Mouse (Mus musculus): Measurements from ENCODE around the gene Samd10.

Gene Samd10

DNA sequence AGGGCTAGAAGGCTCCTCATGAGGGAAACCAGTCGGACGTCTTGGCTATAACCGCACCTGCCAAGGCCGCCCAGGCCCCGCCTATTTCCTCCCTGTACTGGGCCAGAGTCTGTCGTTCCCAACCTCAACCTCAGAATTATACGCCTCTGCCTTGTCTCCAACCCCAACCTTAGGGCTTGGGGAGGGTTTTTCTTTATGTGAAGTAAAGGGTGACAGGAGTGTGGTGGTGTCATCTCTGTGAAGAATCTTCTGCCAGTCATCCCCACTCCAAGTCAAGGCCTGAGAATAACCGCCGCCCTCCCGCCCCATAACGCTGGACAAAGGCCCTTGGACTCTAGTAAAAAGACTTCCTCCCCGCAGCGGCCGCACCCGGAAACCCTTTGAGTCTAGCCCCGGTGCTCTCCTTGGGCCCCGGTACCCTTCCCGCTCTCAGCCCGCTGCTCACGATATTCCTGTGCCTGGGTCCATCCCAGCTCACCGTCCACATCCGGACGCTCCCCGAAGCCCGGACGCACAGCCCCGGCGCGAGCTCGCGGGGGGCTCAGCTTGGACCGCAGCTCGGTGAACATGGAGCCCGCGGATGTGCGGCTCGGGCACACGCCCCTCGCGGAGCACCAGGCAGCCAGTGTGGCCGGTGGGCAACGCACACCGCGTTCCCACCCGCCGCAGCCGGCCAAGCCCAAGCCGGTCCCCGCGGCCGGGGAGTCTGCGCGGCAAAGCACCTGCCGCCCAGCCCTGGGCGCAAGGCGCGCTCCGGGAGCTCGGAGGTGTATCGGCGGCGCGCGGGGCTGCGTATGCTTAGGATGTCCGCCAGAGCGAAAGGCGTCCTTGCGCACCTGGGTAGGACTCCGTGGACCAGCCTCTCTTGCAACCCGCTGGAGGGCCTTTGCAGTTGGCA lies at the start of gene Samd10:
Gene Samd10 (minus strand): TSS at position 759 of the 898 bp plus-strand sequence.
- DNase-seq (ENCODE audit: low spot score in 2 of 2), result peak; percentile 57 to 69

DNA sequence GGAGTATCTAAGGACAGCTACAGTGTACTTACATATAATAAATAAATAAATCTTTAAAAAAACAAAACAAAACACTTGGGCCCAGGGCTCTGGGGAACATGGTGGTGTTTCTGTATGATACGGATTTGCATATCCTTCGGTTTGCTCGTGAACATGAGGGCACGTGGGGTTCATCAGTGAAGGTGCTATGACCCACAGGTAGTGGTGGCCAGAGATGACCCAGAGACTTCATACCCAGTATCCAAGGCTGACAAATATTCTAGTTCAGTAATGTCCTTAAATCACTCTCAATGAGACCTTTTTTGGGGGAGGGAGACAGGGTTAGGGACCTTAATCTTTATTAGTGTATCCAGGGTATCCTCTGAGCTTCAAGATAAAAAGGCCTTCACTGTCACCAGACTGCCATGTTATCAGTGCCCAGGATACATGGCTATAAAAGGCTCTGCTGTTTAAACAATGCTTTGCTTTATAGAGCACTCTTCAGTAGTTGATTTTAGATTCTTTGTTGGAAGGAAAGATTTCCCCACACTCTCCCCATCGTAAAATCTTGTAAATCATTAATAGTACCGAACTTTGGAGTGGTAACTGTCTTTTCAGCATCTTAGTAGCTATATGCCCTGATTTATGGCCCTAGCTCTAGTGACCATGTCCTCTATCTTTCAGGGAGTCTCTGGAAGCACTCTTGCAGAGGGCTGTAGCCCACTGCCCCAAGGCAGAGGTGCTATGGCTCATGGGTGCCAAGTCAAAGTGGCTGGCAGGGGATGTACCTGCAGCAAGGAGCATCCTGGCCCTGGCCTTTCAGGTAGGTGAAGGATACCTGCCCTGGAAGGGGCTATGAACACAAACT lies 47.8 kb upstream of the Samd10 start:
- no peak for DNase-seq (ENCODE audit: low spot score in 2 of 2)

DNA sequence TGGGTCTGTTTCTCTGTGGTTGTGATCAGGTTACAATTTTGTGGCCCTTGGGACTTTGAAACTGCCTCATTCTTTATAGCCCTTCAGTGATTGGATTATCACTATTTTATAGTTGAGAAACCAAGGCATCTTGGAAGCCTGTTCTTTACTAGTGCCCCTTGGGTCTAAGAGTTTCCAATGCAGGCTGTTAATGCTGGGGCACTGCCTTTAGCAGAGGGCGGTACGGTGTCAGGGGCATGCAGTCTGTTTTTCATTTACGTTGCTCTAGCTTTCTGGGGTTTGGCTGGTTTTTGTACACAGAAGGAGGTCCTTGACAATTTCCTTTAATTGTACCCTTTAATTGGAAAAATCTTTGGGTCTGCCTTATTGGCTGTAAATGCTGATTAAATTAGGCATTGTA lies 46.7 kb upstream of the Samd10 start:
- DNase-seq (ENCODE audit: low spot score in 2 of 2), result no peak

DNA sequence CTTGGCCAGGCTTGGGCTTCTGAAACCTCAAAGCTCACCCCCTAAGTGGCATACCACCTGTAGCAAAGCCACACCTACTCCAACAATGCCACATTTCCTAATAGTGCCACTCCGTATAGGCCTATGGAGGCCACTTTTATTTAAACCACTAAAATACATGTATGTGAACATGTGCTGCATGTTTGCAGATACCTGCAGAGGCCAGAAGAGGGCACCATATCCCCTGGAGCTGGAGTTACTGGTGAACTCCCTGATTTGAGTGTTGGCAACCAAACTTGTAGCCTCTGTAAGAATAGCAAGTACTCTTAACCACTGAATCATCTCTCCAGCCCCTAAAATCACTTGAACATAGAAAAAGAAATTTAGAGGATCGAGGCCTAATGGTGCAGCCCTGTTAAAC lies 45.3 kb upstream of the Samd10 start:
- peak; percentile 18 to 54 for DNase-seq (ENCODE audit: low spot score in 2 of 2)

DNA sequence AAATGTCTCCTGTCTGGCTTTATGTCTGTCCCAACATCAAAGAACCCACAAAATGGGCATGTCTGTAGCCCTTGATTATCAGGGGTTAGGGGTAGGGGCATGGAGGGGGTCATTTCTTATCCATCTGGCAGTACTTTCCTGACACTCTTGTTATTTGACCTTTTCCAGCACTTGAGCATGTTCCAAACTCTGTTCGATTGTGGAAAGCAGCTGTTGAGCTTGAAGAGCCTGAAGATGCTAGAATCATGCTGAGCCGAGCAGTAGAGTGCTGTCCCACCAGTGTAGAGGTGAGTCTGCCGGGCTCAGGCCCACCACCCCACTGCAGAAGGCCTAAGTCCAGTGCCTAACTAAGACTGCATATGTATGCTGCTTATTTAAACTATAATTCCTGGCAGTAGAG lies 36.9 kb upstream of the Samd10 start:
- DNase-seq (ENCODE audit: low spot score in 2 of 2), result no peak

DNA sequence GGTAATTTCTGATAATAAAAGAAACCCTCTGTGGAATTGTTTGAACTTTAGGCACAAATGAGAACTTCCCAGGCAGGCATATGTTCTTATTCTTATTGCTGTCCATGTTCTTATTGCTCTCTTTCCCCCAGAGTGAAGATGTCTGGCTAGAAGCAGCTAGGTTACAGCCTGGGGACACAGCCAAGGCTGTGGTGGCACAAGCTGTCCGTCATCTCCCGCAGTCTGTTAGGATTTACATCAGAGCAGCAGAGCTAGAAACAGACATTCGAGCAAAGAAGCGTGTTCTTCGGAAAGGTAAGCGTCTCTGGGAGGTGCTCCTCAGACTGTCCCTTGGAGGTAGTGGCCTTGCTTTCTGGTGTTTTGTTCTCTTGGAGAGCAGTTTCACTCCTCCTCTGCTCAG lies 33.6 kb upstream of the Samd10 start:
- no peak for DNase-seq (ENCODE audit: low spot score in 2 of 2)

DNA sequence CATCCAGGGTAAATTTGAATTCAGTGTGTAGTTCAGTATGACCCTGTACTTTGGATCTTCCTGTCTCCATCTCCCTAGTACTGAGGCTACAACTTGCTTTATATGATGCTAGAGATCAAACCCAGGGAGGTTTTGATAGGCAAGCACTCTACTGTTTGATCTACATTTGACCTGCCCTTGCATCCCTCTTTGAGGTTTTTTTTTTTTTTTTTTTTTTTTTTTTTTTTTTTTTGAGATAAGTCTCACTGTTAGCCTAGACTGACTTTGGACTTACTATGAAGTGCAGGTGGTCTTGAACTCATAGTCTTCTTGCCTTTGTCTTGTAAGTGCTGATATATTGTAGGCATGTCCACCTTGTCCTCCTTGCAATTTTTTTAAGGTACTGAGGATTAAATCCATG lies 29.5 kb upstream of the Samd10 start:
- no peak for DNase-seq (ENCODE audit: low spot score in 2 of 2)

DNA sequence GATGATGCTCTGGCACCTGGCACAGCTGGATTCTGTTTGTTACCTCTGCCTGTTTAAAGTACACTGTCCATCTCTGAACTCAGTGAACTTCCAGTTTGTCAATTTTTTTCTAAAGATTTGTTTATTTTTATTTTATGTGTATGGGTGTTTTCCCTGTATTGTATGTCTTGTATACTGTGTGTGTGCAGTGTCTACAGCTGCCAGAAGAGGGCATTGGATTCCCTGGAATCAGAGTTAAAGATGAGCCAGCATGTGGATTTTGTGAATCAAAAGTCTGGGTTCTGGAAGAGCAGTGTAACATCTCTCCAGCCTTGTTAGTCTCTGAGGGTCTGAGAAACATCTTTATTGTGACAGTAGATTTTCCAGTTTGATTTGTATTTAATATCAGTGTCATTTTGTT lies 24.4 kb upstream of the Samd10 start:
- peak in 1 of 2 experiments; percentile 10 for DNase-seq (ENCODE audit: low spot score in 2 of 2)

DNA sequence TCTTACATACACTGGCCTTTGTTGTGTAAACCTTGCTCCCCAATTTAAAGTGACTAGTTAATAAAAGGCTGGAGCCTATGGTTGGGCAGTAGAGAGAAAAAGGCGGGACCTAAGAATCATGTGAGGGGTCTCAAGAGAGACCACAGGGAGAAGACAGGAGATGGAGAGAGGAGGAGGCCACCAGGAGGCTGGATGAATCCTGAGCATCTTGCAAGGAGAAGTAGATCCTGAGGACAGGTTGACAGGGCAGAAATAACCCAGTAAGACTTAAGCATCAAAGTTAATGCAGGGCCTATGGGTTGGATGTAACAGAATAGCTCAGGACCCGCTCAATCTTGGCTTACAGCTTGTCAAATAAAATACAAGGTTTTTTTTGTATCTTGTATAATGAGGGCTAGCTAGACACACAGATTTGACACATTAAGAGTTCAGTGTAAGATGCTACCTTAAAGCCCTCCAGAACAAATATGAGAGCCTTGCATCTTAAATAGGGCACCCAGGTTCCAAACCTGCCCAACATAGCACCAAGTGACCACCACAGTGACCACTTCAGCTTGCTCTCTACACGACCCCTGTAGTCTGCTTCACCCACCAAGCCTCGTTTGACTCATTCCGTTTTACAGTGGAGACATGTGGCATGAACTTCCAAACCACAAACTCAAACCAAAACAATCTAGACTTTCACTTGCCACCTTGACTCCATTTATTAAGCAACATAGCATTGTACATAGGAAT lies 19.9 kb upstream of the Samd10 start:
- no peak for DNase-seq (ENCODE audit: low spot score in 2 of 2)

DNA sequence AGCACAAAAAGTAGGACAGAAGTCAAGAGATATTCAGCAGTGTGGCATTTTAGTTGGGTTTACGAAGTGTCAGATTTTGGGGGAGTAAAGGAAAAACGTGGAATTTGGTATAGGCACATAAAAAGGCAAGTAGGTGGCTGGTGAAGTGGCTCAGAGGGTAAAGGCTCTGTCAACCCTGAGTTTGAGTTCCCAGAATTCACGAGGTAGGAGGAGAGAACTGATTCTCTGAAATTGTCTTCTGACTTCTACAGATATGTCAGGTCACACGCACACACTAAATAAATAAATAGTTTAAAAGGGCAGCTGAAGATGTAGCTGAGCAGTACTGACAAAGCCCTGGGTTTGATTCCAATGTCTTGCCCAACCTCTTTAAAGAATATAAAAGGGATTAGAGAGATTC lies 3.4 kb upstream of the Samd10 start:
- no peak for DNase-seq (ENCODE audit: low spot score in 2 of 2)

DNA sequence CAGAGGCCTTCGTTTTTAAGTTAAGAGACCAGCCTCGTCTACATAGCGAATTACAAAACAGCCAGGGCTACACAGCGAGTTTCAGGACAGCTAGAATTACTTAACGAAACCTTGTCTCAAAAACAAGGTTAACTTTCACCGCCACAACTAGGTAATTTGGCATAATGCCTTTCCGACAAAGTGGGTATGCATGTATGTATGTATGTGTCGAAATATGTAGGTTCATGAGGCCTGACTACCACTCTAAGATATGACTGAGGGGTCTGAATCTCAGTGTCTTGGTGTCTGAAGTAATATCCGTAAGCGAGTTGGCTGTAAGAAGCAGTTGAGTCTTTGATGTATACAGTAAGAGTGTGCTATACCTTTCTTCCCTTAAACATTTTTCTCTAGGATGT lies 2.7 kb upstream of the Samd10 start:
- no peak for DNase-seq (ENCODE audit: low spot score in 2 of 2)

DNA sequence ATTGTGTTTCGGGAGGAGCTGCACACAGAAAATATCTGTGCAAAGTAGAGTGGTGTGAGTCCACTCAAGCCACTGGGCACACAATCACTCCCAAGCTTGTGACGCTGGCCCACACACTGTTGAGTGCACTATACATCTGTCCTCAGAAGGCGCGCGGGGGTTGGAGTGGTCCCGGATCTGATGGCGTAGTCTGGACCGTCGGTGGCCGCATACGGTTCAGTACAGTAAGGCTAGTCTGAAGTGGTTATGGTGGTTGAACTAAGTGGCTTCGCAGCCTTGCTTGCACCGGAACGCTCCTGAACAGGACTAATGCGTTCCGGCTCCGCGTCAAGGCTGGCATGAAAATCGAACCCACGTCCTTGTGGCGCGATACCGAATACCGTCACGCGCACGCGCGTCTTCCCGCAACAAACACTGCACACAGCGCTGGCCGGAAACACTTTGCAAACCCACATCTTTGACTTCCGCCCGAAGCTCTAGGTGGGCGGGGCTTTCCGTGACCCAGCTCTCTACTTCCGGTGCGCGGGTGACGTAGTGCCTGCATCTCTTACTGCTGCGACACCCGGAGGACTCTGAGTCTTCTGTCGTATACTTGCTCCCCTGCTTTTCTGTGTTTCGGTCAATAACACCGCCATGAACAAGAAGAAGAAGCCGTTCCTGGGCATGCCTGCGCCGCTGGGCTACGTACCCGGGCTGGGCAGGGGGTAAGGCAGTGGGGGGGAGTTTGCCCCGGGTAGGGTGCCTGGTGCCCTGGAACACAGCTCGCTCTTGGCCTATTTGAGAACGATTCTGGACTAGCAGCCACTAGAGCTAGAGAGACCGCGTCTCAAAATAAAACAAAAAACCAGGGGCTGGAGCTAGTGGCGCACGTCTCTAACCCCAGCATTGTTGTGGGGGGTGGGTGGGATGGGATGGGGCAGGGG lies 2.1 kb upstream of the Samd10 start:
- DNase-seq (ENCODE audit: low spot score in 2 of 2), result peak; percentile 95 to 97

DNA sequence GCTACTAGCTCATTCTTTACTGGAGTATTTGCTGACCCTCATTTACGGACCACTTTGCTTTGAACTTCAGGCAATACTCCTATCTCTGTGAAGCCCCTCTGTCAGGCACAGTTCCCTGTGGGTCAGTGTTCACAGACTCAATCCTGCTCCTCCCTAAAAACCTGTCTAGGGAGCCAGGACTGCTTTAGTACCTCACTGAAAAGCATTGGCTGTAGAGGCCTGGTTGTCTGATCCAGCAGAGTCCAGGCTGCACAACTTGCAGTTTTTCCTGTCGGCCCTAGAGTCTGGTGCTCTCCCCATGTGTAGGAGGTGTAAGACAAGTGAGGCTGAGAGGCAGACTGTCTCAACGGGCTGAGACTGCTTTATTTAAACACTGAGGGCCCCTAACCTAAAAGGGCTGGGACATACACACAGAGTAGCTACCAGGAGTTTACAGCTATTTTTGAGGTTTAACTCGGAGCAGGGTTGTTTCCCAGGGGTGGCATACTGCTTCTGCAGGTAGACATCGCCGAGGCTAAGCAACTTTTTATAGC lies 1.3 kb upstream of the Samd10 start:
- DNase-seq (ENCODE audit: low spot score in 2 of 2), result no peak

DNA sequence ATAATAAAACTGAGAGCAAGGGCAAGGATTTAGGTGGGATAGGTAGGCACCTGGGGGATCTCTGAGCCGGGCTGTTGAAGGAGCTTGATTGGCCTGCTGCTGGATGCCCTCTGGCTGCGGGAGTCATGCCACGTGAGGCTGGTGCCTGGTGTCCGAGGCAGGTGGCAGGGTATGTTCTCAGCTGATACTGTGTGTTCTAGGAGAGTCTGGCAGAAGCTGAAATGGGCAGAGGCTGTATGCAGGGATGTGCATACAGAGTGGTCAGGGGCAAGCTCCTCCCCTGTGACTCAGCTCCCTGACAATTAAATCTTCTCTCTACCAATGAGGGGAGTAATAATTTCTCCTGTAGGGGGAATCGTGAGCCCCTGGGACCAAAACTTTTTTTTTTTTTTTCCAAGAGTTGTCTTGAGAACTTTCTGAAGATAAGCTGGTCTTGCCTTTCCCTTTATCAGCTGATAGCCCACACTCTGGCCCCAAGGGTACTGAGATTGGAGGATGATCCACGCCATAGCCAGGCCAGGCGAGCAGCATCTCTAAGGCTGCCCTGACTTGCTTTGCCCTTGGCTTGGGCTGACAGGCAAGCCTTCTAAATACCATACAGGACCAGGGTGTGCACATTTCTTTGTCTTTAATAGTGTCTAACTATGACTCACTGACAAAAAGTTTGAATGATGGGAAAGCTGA lies 1.5 kb downstream of the Samd10 start:
- no peak for DNase-seq (ENCODE audit: low spot score in 2 of 2)

DNA sequence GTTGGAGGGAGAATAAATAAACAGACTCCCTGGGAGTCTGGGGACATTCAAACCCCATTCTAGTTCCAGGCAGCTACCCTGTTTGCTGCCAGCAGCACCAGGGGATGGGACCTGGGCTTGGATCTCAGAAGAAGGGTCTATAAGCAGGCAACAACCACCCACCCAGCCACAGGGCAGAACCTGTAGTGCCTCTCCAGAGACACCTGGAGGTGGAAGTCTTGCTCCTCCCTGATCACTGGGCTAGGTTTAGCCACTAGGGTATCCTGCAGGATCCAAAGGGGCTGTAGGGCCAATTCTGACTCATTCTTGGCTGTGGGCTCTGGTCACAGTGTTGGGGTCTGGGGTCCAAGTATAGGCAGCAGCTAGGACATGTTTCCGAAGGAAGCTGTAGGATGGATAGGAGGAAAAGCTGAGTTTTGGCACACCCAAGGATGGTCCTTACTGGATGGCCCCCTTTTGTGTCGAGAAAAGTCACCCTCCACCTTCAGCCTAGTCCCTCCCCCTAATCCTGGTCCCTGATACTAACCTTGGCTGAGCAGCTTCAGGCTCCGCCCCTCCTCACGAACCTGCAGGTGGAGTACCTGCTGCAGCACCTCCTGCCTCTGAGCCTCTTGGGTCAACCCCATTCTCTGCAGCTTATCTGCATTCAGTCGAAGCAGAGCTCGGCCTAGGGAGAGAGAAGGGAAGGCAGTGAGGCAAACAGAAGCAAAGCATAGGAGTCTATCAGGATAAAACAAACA lies 2.6 kb downstream of the Samd10 start:
- no peak for DNase-seq (ENCODE audit: low spot score in 2 of 2)

DNA sequence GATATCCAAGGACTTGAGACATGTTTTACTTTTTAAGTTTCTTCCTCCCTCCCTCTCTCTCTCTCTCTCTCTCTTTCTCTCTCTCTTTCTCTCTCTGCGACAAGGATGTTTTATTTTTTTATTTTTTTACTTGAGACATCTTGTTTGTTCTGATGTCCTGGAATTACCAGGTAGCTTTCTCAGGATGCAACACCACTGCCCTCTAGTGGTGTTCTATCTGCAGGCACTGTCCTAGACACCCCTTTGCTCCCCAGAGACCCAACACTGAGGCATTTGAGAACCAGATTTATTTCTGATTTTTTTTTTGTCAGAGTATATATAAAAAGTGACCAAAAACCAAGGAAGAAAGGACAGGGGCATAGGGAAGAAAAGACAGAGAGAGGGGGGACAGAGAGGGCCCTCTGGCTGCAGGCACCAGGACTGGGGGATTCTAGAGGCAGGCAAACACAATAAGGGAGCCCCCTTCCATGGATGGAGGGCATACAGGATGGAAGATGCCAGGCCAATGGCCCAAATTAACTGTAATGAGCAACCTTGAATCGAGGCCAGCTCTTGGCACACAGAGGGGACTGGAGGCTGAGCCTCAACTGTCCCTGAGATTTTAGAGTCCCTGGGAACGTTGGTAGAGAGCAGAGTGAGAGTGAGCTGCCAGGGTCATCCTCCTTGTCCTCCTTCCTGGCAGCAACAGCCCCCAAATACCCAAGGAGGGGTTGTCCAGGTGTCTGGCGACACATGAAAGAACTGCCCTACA lies 3.9 kb downstream of the Samd10 start:
- DNase-seq (ENCODE audit: low spot score in 2 of 2), result peak in 1 of 2 experiments; percentile 53

DNA sequence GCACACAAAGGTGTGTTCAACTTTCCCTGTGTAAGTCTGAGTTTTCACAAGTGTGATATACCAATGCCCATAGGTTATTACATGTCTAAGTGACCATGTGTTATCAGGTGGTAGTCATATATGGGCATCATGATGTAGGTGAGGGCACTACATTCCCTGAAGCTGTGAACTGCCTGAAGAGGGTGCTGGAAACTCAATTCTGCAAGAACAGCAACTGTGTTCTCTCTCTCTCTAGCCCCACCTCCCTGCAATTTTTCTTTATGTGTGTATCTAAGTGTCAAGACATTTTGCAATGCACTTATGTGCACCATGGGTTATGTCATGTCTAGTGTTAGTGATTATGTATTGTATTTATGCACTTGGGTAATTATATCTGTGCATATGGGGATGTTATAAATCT lies 5.1 kb downstream of the Samd10 start:
- DNase-seq (ENCODE audit: low spot score in 2 of 2), result no peak

DNA sequence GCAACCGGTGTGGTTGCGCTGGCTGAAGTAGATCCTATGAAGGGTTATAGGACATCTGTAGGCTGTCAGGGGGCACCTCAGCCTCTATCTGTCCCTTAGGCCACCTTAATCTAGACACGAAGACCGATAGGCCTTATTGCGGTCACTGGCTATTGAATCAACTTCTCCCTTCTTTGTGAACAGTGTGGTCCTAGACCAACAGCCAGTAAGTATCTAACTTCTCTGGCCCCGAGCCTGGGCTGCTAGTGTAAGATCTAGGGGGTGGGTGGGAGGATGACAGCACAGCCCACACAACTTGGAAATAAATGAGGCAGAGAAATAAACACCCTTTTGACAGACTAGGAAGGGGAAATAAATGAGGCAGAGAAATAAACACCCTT lies 6.0 kb downstream of the Samd10 start:
- DNase-seq (ENCODE audit: low spot score in 2 of 2), result no peak
